Mouse (Mus musculus) stomach, postnatal 0 days (tissue): ENCODE measurements at regions not wholly inside any gene's neighbourhood (a gene's known extent, or its start where the extent isn't known, plus 50 kb on each side); places are given as distances from the start of the nearest gene placed in this dataset.

Source experiments
- ATAC-seq: fragments of 200-750 bp; cut with Nextera tagmentation; 2 replicates; pipeline ENCODE4 v1.8.0; 2017; ENCODE audit not compliant: low FRiP score, low TSS enrichment
- DNase-seq: peaks from one replicate; pipeline ENCODE4 v3.0.0-alpha.2; 2016; ENCODE audit warnings: low spot score
- H3K27ac ChIP-seq: fragments of 300-500 bp; sonication (generic); replicated peaks from 2 replicates; pipeline ENCODE4 v1.5.1; 2014; ENCODE audit warnings: mild to moderate bottlenecking, control low read depth
- H3K27me3 ChIP-seq: fragments of 300-500 bp; sonication (generic); 2 replicates; pipeline ENCODE4 v1.6.1; 2014; ENCODE audit warnings: low read length; ENCODE audit not compliant: control insufficient read depth, insufficient read depth
- H3K36me3 ChIP-seq: fragments of 300-500 bp; sonication (generic); 2 replicates; pipeline ENCODE4 v1.6.1; 2014; ENCODE audit warnings: low read length, mixed read lengths; ENCODE audit not compliant: control insufficient read depth, insufficient read depth
- H3K4me1 ChIP-seq: fragments of 300-500 bp; sonication (generic); replicated peaks from 2 replicates; pipeline ENCODE4 v1.6.1; 2014; ENCODE audit warnings: antibody characterized with exemption; ENCODE audit not compliant: control insufficient read depth, insufficient read depth
- H3K4me2 ChIP-seq: fragments of 300-500 bp; sonication (generic); replicated peaks from 2 replicates; pipeline ENCODE4 v1.6.1; 2014; ENCODE audit warnings: low read depth, mild to moderate bottlenecking, control low read depth, moderate library complexity
- H3K4me3 ChIP-seq: fragments of 300-500 bp; sonication (generic); 2 replicates; pipeline ENCODE4 v1.5.1; 2014; ENCODE audit warnings: low read depth, low read length, control low read depth
- H3K9ac ChIP-seq: fragments of 300-500 bp; sonication (generic); 2 replicates; pipeline ENCODE4 v1.6.1; 2014; ENCODE audit warnings: mild to moderate bottlenecking, low read length, control low read depth, mixed read lengths
- H3K9me3 ChIP-seq: fragments of 300-500 bp; sonication (generic); 2 replicates; pipeline ENCODE4 v1.6.1; 2016; ENCODE audit warnings: low read length; ENCODE audit not compliant: control insufficient read depth
- CTCF ChIP-seq: IDR thresholded peaks from 2 replicates; pipeline ENCODE4 v1.5.1; 2016; ENCODE audit warnings: antibody characterized with exemption, low read depth, mild to moderate bottlenecking, moderate library complexity
- EP300 ChIP-seq: optimal IDR thresholded peaks from 2 replicates; pipeline ENCODE3; 2016; ENCODE audit warnings: antibody characterized with exemption
- WGBS: fragments of 180-500 bp; shearing (Covaris S2); extraction: QIAGEN DNeasy Blood & Tissue Kit; methylation state at CpG from one replicate; pipeline ENCODE4 v1.1.7; 2014; 5-methylcytosine and 5-hydroxymethylcytosine counted together

- no peak overlapping the region for H3K4me3 ChIP-seq
- ATAC-seq: no peak
- WGBS: 81% methylated on average over 3 of the region's 3 CpGs
Measured at GRCm38 (mm10) chr15:62809320-62809719, 1035.7 kb downstream of the Gsdmc2 start.

GRCm38 (mm10) chr15:62808087-62808808 lies 1036.7 kb downstream of the Gsdmc2 start:
- H3K4me3 ChIP-seq: no peak overlapping the region
- H3K4me1 ChIP-seq: no peaks in the 10 kb centered on the region
- no peak overlapping the region for H3K27ac ChIP-seq
- no peaks in the 10 kb centered on the region for H3K36me3 ChIP-seq
- H3K27me3 ChIP-seq: no peaks in the 10 kb centered on the region
- no peak overlapping the region for H3K9ac ChIP-seq
- TF ChIP-seq CTCF: no peak
- no peak for TF ChIP-seq EP300
- H3K4me2 ChIP-seq: no peak overlapping the region
- no peaks in the 10 kb centered on the region for H3K9me3 ChIP-seq
- ATAC-seq (no peak), DNase-seq (no peak)
- WGBS: 92% methylated on average over 4 of the region's 4 CpGs

More at GRCm38 (mm10) chr15:62809320-62809719, 1035.7 kb downstream of the Gsdmc2 start:
- Histone ChIP-seq H3K4me1 (no peaks in the 10 kb centered on the region), H3K27ac (no peak overlapping the region), H3K36me3 (no peaks in the 10 kb centered on the region), H3K9me3 (no peaks in the 10 kb centered on the region), H3K27me3 (no peaks in the 10 kb centered on the region), H3K9ac (no peak overlapping the region), H3K4me2 (no peak overlapping the region)
- DNase-seq: no peak
- TF ChIP-seq EP300: no peak
- no peak for TF ChIP-seq CTCF

- Histone ChIP-seq H3K4me1 (no peaks in the 10 kb centered on the region), H3K36me3 (no peaks in the 10 kb centered on the region), H3K27me3 (no peaks in the 10 kb centered on the region), H3K4me3 (no peak overlapping the region), H3K9ac (no peak overlapping the region), H3K9me3 (no peaks in the 10 kb centered on the region), H3K4me2 (no peak overlapping the region), H3K27ac (no peak overlapping the region)
- TF ChIP-seq EP300 (no peak), CTCF (no peak)
- DNase-seq (no peak), ATAC-seq (no peak)
- 52% methylated on average over 1 of the region's 1 CpGs for WGBS
Measured at GRCm38 (mm10) chr15:62807364-62807763, 1037.6 kb downstream of the Gsdmc2 start.

- Histone ChIP-seq H3K27ac (no peak overlapping the region), H3K36me3 (no peaks in the 10 kb centered on the region), H3K4me3 (no peak overlapping the region), H3K9me3 (no peaks in the 10 kb centered on the region), H3K27me3 (no peaks in the 10 kb centered on the region), H3K9ac (no peak overlapping the region), H3K4me1 (no peaks in the 10 kb centered on the region), H3K4me2 (no peak overlapping the region)
- ATAC-seq (peak; percentile 53; the same call in 1 of the 2 replicates), DNase-seq (peak; percentile 29)
- TF ChIP-seq EP300: no peak
- TF ChIP-seq CTCF: peak; percentile 68
Measured at GRCm38 (mm10) chr15:62802770-62803169, 1042.2 kb downstream of the Gsdmc2 start.

GRCm38 (mm10) chr15:62798731-62799130 lies 1046.2 kb downstream of the Gsdmc2 start:
- no peak for ATAC-seq
- 74% methylated on average over 4 of the region's 4 CpGs for WGBS
- Histone ChIP-seq H3K9me3 (no peaks in the 10 kb centered on the region), H3K9ac (no peak overlapping the region), H3K4me2 (no peak overlapping the region), H3K27me3 (no peaks in the 10 kb centered on the region), H3K27ac (no peak overlapping the region), H3K4me3 (no peak overlapping the region), H3K4me1 (no peaks in the 10 kb centered on the region), H3K36me3 (no peaks in the 10 kb centered on the region)
- TF ChIP-seq EP300 (no peak), CTCF (no peak)
- no peak for DNase-seq

GRCm38 (mm10) chr15:62793569-62793968 lies 1051.4 kb downstream of the Gsdmc2 start:
- Histone ChIP-seq H3K4me2 (no peak overlapping the region), H3K9ac (no peak overlapping the region), H3K36me3 (no peaks in the 10 kb centered on the region), H3K27me3 (no peaks in the 10 kb centered on the region), H3K9me3 (no peaks in the 10 kb centered on the region), H3K27ac (no peak overlapping the region), H3K4me1 (no peaks in the 10 kb centered on the region), H3K4me3 (no peak overlapping the region)
- no peak for TF ChIP-seq EP300
- WGBS: 96% methylated on average over 5 of the region's 5 CpGs
- no peak for DNase-seq
- no peak for ATAC-seq
